Mouse (Mus musculus) heart, embryonic 16.5 days (tissue): ENCODE measurements around the gene Ern2. TPM values are rescaled to one million over a fixed set of nuclear protein-coding genes. Genes with fewer than 3 reads are reported as not detected.

ENCODE experiments used
- ATAC-seq: fragments of 200-750 bp; cut with Nextera tagmentation; replicated peaks from 2 replicates; pipeline ENCODE4 v1.8.0; 2017; ENCODE audit warnings: moderate number of reproducible peaks; ENCODE audit not compliant: insufficient read depth, low FRiP score; ENCODE audit errors: extremely low read depth
- H3K27ac ChIP-seq: fragments of 300-500 bp; sonication (generic); 2 replicates; pipeline ENCODE4 v1.5.1; 2014; ENCODE audit warnings: mild to moderate bottlenecking, low read length, control low read depth, moderate library complexity
- H3K27me3 ChIP-seq: fragments of 300-500 bp; sonication (generic); 2 replicates; pipeline ENCODE4 v1.6.1; 2014; ENCODE audit warnings: low read length, mixed read lengths; ENCODE audit not compliant: control insufficient read depth, insufficient read depth
- H3K36me3 ChIP-seq: fragments of 300-500 bp; sonication (generic); 2 replicates; pipeline ENCODE4 v1.6.1; 2014; ENCODE audit not compliant: control insufficient read depth, insufficient read depth
- H3K4me1 ChIP-seq: fragments of 300-500 bp; sonication (generic); 2 replicates; pipeline ENCODE4 v1.6.1; 2014; ENCODE audit warnings: low read length, mixed read lengths; ENCODE audit not compliant: control insufficient read depth, insufficient read depth
- H3K4me2 ChIP-seq: fragments of 300-500 bp; sonication (generic); 2 replicates; pipeline ENCODE4 v1.6.1; 2014; ENCODE audit warnings: low read depth, mild to moderate bottlenecking, control low read depth, low read length
- H3K4me3 ChIP-seq: fragments of 300-500 bp; sonication (generic); 2 replicates; pipeline ENCODE4 v1.5.1; 2014; ENCODE audit warnings: mild to moderate bottlenecking, control low read depth, low read length
- H3K9ac ChIP-seq: fragments of 300-500 bp; sonication (generic); 2 replicates; pipeline ENCODE4 v1.6.1; 2014; ENCODE audit warnings: low read length, control low read depth
- H3K9me3 ChIP-seq: fragments of 300-500 bp; sonication (generic); replicated peaks from 2 replicates; pipeline ENCODE4 v1.6.1; 2016; ENCODE audit warnings: low read length; ENCODE audit not compliant: control insufficient read depth
- WGBS: fragments of 180-500 bp; shearing (Covaris S2); extraction: QIAGEN DNeasy Blood & Tissue Kit; methylation state at CpG from one replicate; pipeline ENCODE4 v1.1.7; 2014; 5-methylcytosine and 5-hydroxymethylcytosine counted together
- polyA plus RNA-seq: library from polyadenylated mRNA; unstranded; fragments of >200 nt; fragmentation: Nextera tagmentation; extraction: Ambion mirVana; gene quantifications from 2 replicates; pipeline ENCODE4 v1.2.1, GENCODE M21; 2015

Ern2 gene
- polyA plus RNA-seq, 1 experiment from 2014 or later, result 0.30 TPM

- Histone ChIP-seq H3K27ac (peak overlapping the region; percentile 9; the same call in 1 of the 2 replicates), H3K27me3 (no peaks in the 10 kb centered on the region), H3K4me1 (no peaks in the 10 kb centered on the region), H3K9ac (no peak overlapping the region), H3K9me3 (no peaks in the 10 kb centered on the region), H3K4me2 (no peak overlapping the region), H3K36me3 (no peaks in the 10 kb centered on the region), H3K4me3 (no peak overlapping the region)
- WGBS, result 39% methylated on average over 2 of the region's 2 CpGs
- ATAC-seq, result no peak; the same call in 1 of the 2 replicates
Observed at GRCm38 (mm10) chr7:122203936-122204335, 17.9 kb upstream of the Ern2 start.

GRCm38 (mm10) chr7:122199296-122199695 is 13.3 kb upstream of the Ern2 start:
- peaks cover 6% of the 10 kb centered on the region; the same call in 1 of the 2 replicates for H3K9me3 ChIP-seq
- no peaks in the 10 kb centered on the region for H3K4me1 ChIP-seq
- H3K27me3 ChIP-seq, result no peaks in the 10 kb centered on the region
- H3K4me2 ChIP-seq, result no peak overlapping the region
- H3K27ac ChIP-seq, result no peak overlapping the region
- H3K36me3 ChIP-seq, result no peaks in the 10 kb centered on the region
- H3K4me3 ChIP-seq, result no peak overlapping the region
- H3K9ac ChIP-seq, result no peak overlapping the region
- WGBS, result 18% methylated on average over 5 of the region's 5 CpGs
- no peak for ATAC-seq

- Histone ChIP-seq H3K27me3 (no peaks in the 10 kb centered on the region), H3K4me1 (no peaks in the 10 kb centered on the region), H3K36me3 (no peaks in the 10 kb centered on the region), H3K27ac (no peak overlapping the region), H3K4me3 (no peak overlapping the region), H3K9ac (no peak overlapping the region), H3K4me2 (no peak overlapping the region), H3K9me3 (peaks cover 6% of the 10 kb centered on the region; the same call in 1 of the 2 replicates)
- 29% methylated on average over 4 of the region's 4 CpGs for WGBS
- no peak for ATAC-seq
Observed at GRCm38 (mm10) chr7:122197306-122197705, 11.3 kb upstream of the Ern2 start.

- H3K27ac ChIP-seq, result no peak overlapping the region
- 72% methylated on average over 9 of the region's 9 CpGs for WGBS
- H3K4me3 ChIP-seq, result no peak overlapping the region
- no peaks in the 10 kb centered on the region for H3K4me1 ChIP-seq
- no peaks in the 10 kb centered on the region for H3K36me3 ChIP-seq
- no peak overlapping the region for H3K9ac ChIP-seq
- peaks cover 6% of the 10 kb centered on the region; the same call in 1 of the 2 replicates for H3K9me3 ChIP-seq
- no peaks in the 10 kb centered on the region for H3K27me3 ChIP-seq
- no peak for ATAC-seq
- no peak overlapping the region for H3K4me2 ChIP-seq
Observed at GRCm38 (mm10) chr7:122196771-122197170, 10.8 kb upstream of the Ern2 start.

GRCm38 (mm10) chr7:122193919-122194318 is 7.9 kb upstream of the Ern2 start:
- no peak for ATAC-seq
- Histone ChIP-seq H3K36me3 (no peaks in the 10 kb centered on the region), H3K9me3 (peaks cover 6% of the 10 kb centered on the region; the same call in 1 of the 2 replicates), H3K9ac (no peak overlapping the region), H3K4me2 (no peak overlapping the region), H3K27me3 (no peaks in the 10 kb centered on the region), H3K27ac (no peak overlapping the region), H3K4me1 (no peaks in the 10 kb centered on the region), H3K4me3 (no peak overlapping the region)

GRCm38 (mm10) chr7:122191097-122191496 is 5.1 kb upstream of the Ern2 start:
- H3K4me1 ChIP-seq, result no peaks in the 10 kb centered on the region
- H3K36me3 ChIP-seq, result no peaks in the 10 kb centered on the region
- H3K9me3 ChIP-seq, result peaks cover 6% of the 10 kb centered on the region; the same call in 1 of the 2 replicates
- H3K27me3 ChIP-seq, result no peaks in the 10 kb centered on the region
- no peak overlapping the region for H3K4me2 ChIP-seq
- no peak for ATAC-seq
- 56% methylated on average over 10 of the region's 10 CpGs for WGBS
- no peak overlapping the region for H3K27ac ChIP-seq
- H3K4me3 ChIP-seq, result no peak overlapping the region
- no peak overlapping the region for H3K9ac ChIP-seq

GRCm38 (mm10) chr7:122189484-122189883 is 3.5 kb upstream of the Ern2 start:
- Histone ChIP-seq H3K27ac (no peak overlapping the region), H3K4me1 (no peaks in the 10 kb centered on the region), H3K9me3 (no peaks in the 10 kb centered on the region), H3K4me3 (no peak overlapping the region), H3K36me3 (no peaks in the 10 kb centered on the region), H3K27me3 (no peaks in the 10 kb centered on the region; the same call in 1 of the 2 replicates), H3K9ac (no peak overlapping the region), H3K4me2 (no peak overlapping the region)
- WGBS, result 30% methylated on average over 7 of the region's 7 CpGs
- no peak for ATAC-seq

- no peak for ATAC-seq
- Histone ChIP-seq H3K9me3 (no peaks in the 10 kb centered on the region), H3K9ac (no peak overlapping the region), H3K27me3 (no peaks in the 10 kb centered on the region; the same call in 1 of the 2 replicates), H3K27ac (no peak overlapping the region), H3K4me3 (no peak overlapping the region), H3K4me2 (no peak overlapping the region), H3K4me1 (no peaks in the 10 kb centered on the region), H3K36me3 (no peaks in the 10 kb centered on the region)
- 59% methylated on average over 5 of the region's 5 CpGs for WGBS
Observed at GRCm38 (mm10) chr7:122184569-122184968, 1.4 kb downstream of the Ern2 start.

GRCm38 (mm10) chr7:122180720-122181119 is 5.3 kb downstream of the Ern2 start:
- 81% methylated on average over 7 of the region's 7 CpGs for WGBS
- H3K4me3 ChIP-seq, result no peak overlapping the region
- no peaks in the 10 kb centered on the region for H3K9me3 ChIP-seq
- H3K9ac ChIP-seq, result no peak overlapping the region
- H3K27me3 ChIP-seq, result peaks cover 2% of the 10 kb centered on the region; the same call in 1 of the 2 replicates
- no peak overlapping the region for H3K27ac ChIP-seq
- no peaks in the 10 kb centered on the region for H3K36me3 ChIP-seq
- no peak for ATAC-seq
- H3K4me2 ChIP-seq, result no peak overlapping the region
- no peaks in the 10 kb centered on the region for H3K4me1 ChIP-seq
